Mouse (Mus musculus) heart, embryonic 14.5 days (tissue): ENCODE data around the gene Slc25a19. TPM values are rescaled to one million over a fixed set of nuclear protein-coding genes. Genes with fewer than 3 reads are reported as not detected.

Experiments used
- ATAC-seq: fragments of 200-750 bp; cut with Nextera tagmentation; 2 replicates; pipeline ENCODE4 v1.8.0; 2017; ENCODE audit warnings: low read depth, moderate TSS enrichment; ENCODE audit not compliant: insufficient number of reproducible peaks, insufficient read depth, low FRiP score
- H3K27ac ChIP-seq, 2 experiments: fragments of 200-500 bp in 1 of 2; fragments of 300-500 bp in 1 of 2; sonication (generic) in 1 of 2; replicated peaks in 1 of 2; 2 replicates each; pipeline ENCODE4 v1.5.1; 2012 to 2014; ENCODE audit warnings: low read depth in 2 of 2, low read length in 2 of 2, control low read depth in 1 of 2, mild to moderate bottlenecking in 1 of 2, mixed read lengths in 1 of 2; ENCODE audit not compliant: control insufficient read depth in 1 of 2, insufficient read depth in 1 of 2
- H3K27me3 ChIP-seq: fragments of 300-500 bp; sonication (generic); 2 replicates; pipeline ENCODE4 v1.6.1; 2014; ENCODE audit warnings: mild to moderate bottlenecking, low read length, control low read depth; ENCODE audit not compliant: control insufficient read depth, insufficient read depth
- H3K36me3 ChIP-seq: fragments of 300-500 bp; sonication (generic); 2 replicates; pipeline ENCODE4 v1.6.1; 2014; ENCODE audit warnings: mild to moderate bottlenecking, control low read depth, low read length, mixed read lengths; ENCODE audit not compliant: control insufficient read depth, insufficient read depth
- H3K4me1 ChIP-seq, 2 experiments: fragments of 200-500 bp in 1 of 2; fragments of 300-500 bp in 1 of 2; sonication (generic) in 1 of 2; 2 replicates each; pipeline ENCODE4 v1.6.1; 2012 to 2014; ENCODE audit warnings: low read length in 2 of 2, control low read depth in 1 of 2, mixed read lengths in 1 of 2; ENCODE audit not compliant: control insufficient read depth in 2 of 2, insufficient read depth in 2 of 2
- H3K4me2 ChIP-seq: fragments of 300-500 bp; sonication (generic); 2 replicates; pipeline ENCODE4 v1.6.1; 2014; ENCODE audit warnings: mild to moderate bottlenecking, low read length
- H3K4me3 ChIP-seq, 2 experiments: fragments of 200-500 bp in 1 of 2; fragments of 300-500 bp in 1 of 2; sonication (generic) in 1 of 2; 2 replicates each; pipeline ENCODE4 v1.5.1; 2012 to 2014; ENCODE audit warnings: low read length in 2 of 2, mild to moderate bottlenecking in 2 of 2, control low read depth in 1 of 2, low read depth in 1 of 2, moderate library complexity in 1 of 2; ENCODE audit not compliant: control insufficient read depth in 1 of 2, insufficient read depth in 1 of 2
- H3K9ac ChIP-seq: fragments of 300-500 bp; sonication (generic); 2 replicates; pipeline ENCODE4 v1.6.1; 2014; ENCODE audit warnings: mild to moderate bottlenecking, low read length
- H3K9me3 ChIP-seq: fragments of 300-500 bp; sonication (generic); 2 replicates; pipeline ENCODE4 v1.6.1; 2016; ENCODE audit warnings: low read length, control low read depth; ENCODE audit not compliant: control insufficient read depth
- WGBS: fragments of 180-500 bp; shearing (Covaris S2); extraction: QIAGEN DNeasy Blood & Tissue Kit; methylation state at CpG from one replicate; pipeline ENCODE4 v1.1.7; 2014; 5-methylcytosine and 5-hydroxymethylcytosine counted together
- polyA plus RNA-seq: library from polyadenylated mRNA; unstranded; fragments of >200 nt; fragmentation: Nextera tagmentation; extraction: Ambion mirVana; gene quantifications from 2 replicates; pipeline ENCODE4 v1.2.1, GENCODE M21; 2014

The Slc25a19 gene
- polyA plus RNA-seq, 1 experiment from 2014 or later: 42.8 TPM

GRCm38 (mm10) chr11:115616371-115616770 lies 11.7 kb downstream of the Slc25a19 start:
- peaks cover 19 to 36% of the 10 kb centered on the region in 2 experiments; a peak in 3 of 4 replicates for H3K4me1 ChIP-seq
- 90% methylated on average over 7 of the region's 7 CpGs for WGBS
- no peak overlapping the region for H3K9ac ChIP-seq
- no peak overlapping the region for H3K4me2 ChIP-seq
- H3K27me3 ChIP-seq: no peaks in the 10 kb centered on the region
- no peaks in the 10 kb centered on the region for H3K9me3 ChIP-seq
- H3K4me3 ChIP-seq: no peak overlapping the region
- no peak overlapping the region for H3K27ac ChIP-seq
- ATAC-seq: no peak
- peaks cover 59% of the 10 kb centered on the region for H3K36me3 ChIP-seq

GRCm38 (mm10) chr11:115615875-115616274 lies 12.2 kb downstream of the Slc25a19 start:
- H3K4me1 ChIP-seq: peaks cover 19 to 36% of the 10 kb centered on the region in 2 experiments; a peak in 3 of 4 replicates
- no peak overlapping the region for H3K4me3 ChIP-seq
- no peak overlapping the region for H3K27ac ChIP-seq
- H3K9ac ChIP-seq: no peak overlapping the region
- H3K9me3 ChIP-seq: no peaks in the 10 kb centered on the region
- H3K36me3 ChIP-seq: peaks cover 54% of the 10 kb centered on the region
- no peak for ATAC-seq
- WGBS: 83% methylated on average over 6 of the region's 6 CpGs
- H3K4me2 ChIP-seq: no peak overlapping the region
- H3K27me3 ChIP-seq: no peaks in the 10 kb centered on the region

GRCm38 (mm10) chr11:115615108-115615825 lies 12.8 kb downstream of the Slc25a19 start:
- Histone ChIP-seq H3K36me3 (peaks cover 49% of the 10 kb centered on the region), H3K4me2 (0 out of 2 replicates have a peak overlapping the region, but pooled peaks have one; percentile 1), H3K27me3 (no peaks in the 10 kb centered on the region), H3K9me3 (no peaks in the 10 kb centered on the region), H3K9ac (peak overlapping the region; percentile 38; the same call in 1 of the 2 replicates), H3K27ac (peak overlapping the region; percentile 21 to 26; a peak in 3 of 4 replicates), H3K4me1 (peaks cover 19 to 36% of the 10 kb centered on the region in 2 experiments; a peak in 3 of 4 replicates), H3K4me3 (no peak overlapping the region)
- no peak for ATAC-seq
- WGBS: 69% methylated on average over 15 of the region's 15 CpGs

DNA sequence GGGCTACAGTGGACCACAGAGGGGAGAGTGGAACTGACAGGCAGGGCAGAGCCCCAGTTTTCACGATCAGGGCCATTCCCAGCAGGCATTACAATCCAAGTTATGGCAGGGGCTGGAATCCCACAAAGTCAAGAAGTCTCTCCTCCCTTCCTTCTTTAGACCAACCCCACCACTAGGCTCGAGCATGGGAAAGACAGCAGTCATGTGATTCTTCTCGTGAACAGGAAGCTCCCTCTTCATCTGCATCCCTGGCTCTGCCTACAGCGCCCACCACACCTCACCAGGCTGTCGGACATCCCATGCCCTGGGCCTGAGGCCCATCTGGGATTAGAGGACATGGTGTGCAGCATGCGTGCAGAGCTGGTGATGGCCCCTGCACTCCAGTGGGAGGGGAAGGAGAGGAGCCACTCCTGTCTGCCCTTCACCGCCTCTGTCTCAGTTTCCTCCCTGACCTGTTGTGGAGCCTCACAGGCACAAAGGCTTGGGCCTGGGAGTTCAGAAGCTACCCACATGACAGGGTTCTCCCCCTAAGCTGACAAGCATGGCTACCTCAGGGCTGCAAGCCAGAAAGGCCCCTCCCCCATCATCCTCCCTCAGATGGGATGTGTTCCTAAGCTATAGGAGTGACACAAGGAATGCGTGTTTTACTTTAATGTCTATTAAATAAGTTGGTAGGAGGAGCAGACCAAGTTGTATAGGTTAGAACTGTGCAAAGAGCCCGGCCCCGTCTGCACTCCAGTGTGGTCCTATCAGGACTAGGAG lies 13.6 kb downstream of the Slc25a19 start:
- no peak for ATAC-seq
- Histone ChIP-seq H3K9ac (no peak overlapping the region), H3K36me3 (peaks cover 45% of the 10 kb centered on the region), H3K4me3 (no peak overlapping the region), H3K4me1 (peaks cover 19 to 36% of the 10 kb centered on the region in 2 experiments; a peak in 3 of 4 replicates), H3K9me3 (no peaks in the 10 kb centered on the region), H3K27ac (peak overlapping the region; percentile 21 to 26; a peak in 2 of 4 replicates), H3K27me3 (no peaks in the 10 kb centered on the region), H3K4me2 (no peak overlapping the region)
- WGBS: 83% methylated on average over 10 of the region's 10 CpGs

DNA sequence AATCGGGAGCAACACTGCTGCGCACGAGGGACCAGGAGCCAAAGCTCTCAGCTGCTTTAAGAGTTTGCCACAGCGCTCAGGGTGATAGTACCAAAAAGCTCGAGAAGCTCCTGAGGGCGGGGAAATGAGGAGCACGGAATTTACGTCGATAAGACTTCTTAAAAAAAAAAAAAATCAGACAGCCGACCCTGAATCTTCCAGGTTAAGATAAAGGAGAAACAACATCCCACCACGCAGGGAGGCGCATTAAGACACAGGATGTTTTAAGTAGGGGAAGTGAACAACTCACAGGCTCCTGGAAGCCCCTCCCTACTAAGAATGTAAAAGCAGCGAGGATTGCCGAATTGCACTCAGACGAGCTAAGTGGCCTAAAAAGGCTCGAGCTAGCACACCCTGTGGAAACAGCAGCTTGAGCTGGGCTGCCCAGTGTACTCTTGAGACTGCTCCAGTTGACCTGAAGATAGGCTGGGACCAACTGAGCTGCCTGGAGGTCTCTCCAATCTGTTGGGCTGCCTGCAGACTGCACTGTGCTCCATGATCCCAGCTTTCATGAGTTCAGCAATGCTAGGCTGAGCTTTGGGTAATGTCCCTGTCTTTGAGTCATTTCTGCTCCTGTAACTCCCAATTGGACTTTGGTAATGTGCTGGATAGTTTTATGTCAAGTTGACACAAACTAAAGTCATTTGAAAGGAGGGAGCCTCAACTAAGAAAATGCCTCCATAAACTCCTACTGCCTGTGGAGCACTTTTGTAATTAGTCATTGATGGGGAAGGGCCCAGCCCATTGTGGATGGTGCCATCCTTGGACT lies 14.8 kb downstream of the Slc25a19 start:
- H3K4me1 ChIP-seq: peaks cover 19 to 36% of the 10 kb centered on the region in 2 experiments; a peak in 3 of 4 replicates
- no peaks in the 10 kb centered on the region for H3K9me3 ChIP-seq
- H3K27me3 ChIP-seq: no peaks in the 10 kb centered on the region
- ATAC-seq: no peak
- H3K9ac ChIP-seq: peak overlapping the region; percentile 90
- H3K4me2 ChIP-seq: peak overlapping the region; percentile 95
- H3K4me3 ChIP-seq: peak overlapping the region; percentile 63 to 78
- 2% methylated on average over 16 of the region's 16 CpGs for WGBS
- peak overlapping the region; percentile 82 to 96 for H3K27ac ChIP-seq
- H3K36me3 ChIP-seq: peaks cover 47% of the 10 kb centered on the region

- Histone ChIP-seq H3K36me3 (peaks cover 50% of the 10 kb centered on the region), H3K4me1 (peaks cover 19 to 36% of the 10 kb centered on the region in 2 experiments; a peak in 3 of 4 replicates), H3K4me3 (peak within 1 kb of the TSS; percentile 63 to 78), H3K9me3 (no peaks in the 10 kb centered on the region), H3K4me2 (peak within 1 kb of the TSS; percentile 95), H3K9ac (peak within 1 kb of the TSS; percentile 90), H3K27ac (peak within 1 kb of the TSS; percentile 82 to 96), H3K27me3 (no peaks in the 10 kb centered on the region)
- under 1% methylated on average over 62 of the region's 80 CpGs for WGBS
- peak; percentile 77 for ATAC-seq
Measured at GRCm38 (mm10) chr11:115612410-115613137, 15.5 kb downstream of the Slc25a19 start, which contains the start of gene Mif4gd. Gene Mif4gd (minus strand): TSS chr11:115612969.
